Mouse (Mus musculus) retina, postnatal 1 day (tissue): ENCODE results near the gene Ctrc.

ENCODE experiments used
- DNase-seq: peaks from one replicate; pipeline ENCODE4 v3.0.0-alpha.2; 2012

Ctrc gene

DNA sequence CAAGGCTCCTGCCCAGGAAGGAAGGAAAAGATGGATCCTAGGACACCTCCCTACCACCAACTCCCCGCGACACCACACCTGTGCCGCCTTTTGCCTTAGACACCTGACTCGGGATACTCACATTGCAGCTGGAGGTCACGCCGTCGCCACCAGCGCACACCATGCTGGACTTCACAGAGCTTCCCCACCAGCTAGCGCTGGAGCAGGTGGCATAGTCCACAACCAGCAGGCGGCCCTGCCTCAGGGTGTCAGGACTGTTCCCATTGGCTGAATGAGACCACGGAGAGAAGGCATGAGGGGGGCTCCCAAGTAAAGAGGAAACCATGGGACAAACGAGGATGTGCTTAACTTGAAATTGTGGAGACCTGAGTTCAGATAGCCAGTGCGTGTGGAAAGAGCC, 27.3 kb downstream of the Ctrc start:
- DNase-seq = no peak

DNA sequence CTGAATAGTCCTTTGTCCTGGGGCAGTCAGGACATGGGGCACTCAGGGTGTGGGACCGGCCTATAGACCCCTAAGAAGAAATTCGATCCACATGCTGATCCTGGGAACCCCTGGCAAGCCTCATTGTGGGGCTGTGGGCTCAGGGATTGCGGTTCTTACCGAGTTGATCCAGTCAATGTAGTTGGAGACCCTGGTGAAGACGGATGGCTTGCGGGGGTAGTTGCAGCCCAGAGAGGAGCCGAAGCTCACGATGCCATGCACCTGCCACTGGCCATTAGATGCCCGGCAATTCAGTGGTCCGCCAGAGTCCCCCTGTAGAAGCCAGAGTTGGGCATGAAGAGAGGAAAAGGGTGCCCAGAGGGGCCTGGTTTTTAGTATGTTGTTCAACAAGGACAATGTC, 28.5 kb downstream of the Ctrc start:
- DNase-seq = no peak

DNA sequence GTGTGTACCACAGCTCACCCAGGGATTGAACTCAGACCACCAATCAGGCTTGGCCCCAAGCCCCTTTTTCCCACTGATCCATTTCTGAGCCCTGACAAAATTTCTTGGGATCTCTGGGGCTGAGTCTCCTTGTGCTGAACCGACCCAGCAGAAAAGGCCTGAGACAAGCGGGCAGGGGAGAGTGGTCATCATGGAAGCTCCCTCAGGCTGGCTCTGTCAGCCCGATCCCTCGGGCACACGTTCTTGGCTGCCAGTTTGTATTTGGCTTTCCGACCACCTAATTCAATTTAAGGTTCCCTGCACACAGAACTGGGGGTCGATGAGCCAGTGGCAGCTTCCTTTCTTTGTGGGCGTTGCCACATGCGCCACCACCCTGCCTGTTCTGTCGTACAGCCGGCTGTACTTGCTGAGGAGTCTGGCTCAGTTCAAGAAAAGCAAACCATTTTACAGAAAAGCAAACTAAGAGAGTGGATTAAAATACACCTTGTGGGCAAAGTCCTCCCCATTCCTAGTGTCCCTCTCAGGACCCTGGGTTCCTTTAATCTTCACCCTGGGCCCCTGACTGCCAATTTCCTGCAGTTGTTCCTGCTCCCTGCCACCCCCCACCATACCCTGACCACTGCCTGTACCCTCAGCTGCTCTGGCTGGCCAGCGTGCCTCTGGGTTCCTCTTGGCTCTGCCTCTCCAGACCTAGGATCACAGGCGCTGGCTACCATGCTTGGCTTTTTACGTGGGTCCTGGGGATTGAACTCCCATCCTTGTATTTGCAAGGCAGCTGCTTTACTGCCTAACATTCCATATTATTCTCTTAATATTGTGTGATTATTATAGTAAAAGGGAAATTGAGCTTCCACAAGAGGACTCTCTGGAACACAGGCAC, 29.1 kb downstream of the Ctrc start:
- no peak for DNase-seq

DNA sequence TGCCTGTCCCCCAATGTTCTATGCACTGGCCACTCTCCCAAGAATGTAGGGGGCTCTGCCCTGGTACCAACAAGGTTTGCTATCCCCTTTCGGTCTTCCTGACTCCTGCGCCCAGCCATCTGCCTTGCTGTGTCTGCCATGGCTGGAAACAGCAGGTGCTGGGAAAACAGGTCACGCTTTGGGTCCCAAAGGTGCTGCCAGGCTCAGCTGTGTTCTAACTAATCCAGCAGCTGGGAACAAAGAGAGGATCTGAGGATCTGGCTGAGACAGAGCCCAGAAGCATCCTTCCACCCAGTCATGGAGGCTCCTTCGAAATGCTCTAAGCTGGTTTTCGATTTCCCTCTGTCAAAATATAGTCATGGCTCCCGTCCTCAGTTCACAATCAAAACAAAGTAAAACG, 29.9 kb downstream of the Ctrc start:
- no peak for DNase-seq

DNA sequence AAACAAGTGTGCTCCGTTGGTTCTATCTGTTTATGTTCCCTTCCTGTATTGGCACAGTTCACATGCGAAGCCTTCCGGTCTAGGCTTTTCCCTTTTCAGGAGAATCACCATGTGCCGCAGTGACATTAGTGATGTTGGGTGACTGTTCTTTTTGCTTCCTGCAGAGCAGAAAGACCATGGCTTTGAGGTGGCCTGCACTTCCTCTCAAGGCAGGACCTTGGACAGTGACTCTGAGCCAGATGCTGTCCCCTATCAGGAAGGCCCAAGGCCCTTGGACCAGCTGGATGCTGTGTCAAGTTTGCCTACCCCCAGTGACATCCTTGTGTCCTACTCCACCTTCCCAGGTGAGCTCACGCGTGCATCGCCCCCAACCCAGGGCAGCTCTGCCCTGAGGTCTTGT, 34.8 kb downstream of the Ctrc start:
- no peak for DNase-seq

DNA sequence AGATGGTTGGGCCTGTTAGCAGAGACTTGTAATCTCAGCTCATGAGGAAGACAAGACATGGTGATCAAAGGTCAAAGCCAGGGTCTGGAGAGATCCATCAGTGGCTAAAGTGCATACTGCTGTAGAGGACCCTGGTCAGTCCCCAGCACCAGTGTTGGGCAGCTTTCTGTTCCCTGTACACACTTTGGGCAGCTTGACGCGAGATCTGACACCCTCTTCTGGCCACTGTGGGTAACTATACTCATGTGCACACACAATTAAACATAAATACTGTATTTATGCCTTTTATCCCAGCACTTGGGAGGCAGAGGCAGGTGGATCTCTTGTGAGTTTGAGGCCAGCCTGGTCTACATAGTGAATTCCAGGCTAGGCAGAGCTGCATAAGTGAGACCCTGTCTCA, 35.2 kb downstream of the Ctrc start:
- DNase-seq = no peak

DNA sequence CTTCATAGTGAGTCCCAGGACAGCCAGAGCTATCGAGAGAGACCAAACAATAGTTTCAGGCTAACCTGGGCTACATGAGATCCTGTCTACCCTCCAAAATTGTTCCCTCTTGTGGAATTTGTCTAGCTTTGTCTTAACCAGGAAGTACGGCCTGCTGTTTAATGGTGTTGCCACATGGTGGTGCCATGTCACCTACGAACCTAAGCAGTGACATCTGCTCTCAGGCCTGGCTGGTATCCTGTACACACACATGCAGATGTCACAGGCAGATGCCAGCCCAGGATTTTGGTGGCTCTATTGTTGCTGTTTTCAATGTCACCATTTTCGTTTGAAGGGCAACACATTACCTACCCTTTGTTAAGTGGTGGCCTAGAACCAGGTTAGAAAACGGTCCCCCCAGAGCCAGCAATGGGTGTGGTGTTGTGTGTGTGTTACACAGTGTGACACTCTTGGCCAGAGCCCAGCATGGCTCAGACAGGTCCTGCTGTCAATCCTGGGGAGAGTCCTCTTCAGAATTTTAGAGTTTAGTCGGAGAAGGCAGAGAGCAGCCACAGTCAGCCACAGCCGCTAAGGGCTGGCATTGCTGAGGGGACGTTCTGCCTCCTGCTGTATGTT, 36.2 kb downstream of the Ctrc start:
- DNase-seq = peak; percentile 77

DNA sequence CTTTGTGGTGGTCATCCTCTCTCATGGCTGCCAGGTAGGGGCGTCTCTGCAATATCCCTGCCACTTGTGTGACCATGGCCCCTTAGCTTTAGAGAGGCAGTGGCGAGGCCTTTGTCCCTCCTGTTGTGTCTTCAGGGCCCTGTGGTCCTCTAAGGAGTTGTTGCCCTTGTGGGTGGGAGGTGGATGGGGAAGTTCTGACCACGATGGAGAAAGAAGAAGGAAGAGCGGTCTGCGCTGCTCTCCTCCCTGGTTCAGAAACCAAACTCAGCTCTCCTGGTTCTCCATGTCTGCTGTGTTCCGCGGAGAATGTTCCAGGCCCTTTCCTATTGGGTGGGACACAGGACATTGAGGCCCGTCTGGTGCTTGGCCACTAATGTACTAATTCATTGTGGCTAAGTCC, 40.3 kb downstream of the Ctrc start:
- no peak for DNase-seq

DNA sequence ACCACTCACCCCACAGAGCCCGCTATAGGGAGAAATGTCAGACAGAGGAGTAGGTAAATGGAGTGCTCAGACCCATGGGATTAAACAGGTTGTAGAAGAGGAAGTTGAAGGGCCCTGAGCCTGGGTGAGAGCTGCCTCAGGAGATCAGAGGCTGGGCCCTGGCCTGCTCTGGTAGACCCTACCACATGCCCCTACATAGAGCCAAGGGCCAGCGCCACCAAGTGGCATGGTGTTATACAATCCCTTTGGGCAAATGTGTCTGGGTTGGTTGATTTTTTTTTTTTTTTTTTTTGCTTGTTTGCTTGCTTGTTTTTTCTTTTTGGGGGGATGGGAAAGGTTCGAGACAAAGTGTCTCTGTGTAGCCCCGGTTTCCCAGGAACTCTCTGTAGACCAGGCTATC, 42.1 kb downstream of the Ctrc start:
- no peak for DNase-seq

DNA sequence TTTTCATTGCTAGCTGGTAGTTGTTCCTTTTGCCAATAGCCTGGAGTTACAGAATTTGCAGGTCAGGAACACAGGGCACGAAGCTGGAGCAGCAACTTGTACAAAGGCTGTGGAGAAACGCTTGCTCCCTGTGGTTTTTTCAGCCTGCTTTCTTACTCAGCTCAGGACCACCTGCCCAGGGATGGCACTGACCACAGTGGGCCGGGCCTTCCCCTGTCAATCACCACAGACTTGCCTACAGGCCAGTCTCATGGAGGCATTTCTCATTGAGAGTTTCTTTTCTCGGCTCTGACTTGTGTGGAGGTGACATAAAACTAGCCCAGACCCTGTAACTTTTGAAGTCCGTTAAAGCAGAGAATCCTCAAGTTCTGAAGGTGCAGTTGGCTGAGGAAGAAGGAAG, 48.6 kb downstream of the Ctrc start:
- no peak for DNase-seq

DNA sequence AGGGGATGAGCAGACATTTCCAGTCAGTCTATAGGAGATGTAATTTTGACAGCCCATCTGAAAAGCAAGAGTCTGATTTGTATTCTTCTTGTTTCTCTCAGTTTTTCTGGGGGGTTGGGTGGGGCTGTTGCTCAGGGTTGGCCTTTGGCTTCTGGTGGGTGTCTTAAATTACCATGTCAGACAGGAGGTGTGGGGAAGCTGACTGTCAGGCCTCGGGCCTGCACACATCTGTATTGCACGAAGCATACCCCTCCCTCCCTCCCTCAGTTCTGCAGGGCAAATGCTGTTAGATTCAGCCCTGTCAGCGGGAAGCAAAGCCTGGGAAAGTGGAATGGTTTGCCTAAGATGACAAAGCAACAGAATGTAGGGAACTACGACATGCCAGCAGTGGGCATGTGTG, 49.2 kb downstream of the Ctrc start:
- DNase-seq = no peak

DNA sequence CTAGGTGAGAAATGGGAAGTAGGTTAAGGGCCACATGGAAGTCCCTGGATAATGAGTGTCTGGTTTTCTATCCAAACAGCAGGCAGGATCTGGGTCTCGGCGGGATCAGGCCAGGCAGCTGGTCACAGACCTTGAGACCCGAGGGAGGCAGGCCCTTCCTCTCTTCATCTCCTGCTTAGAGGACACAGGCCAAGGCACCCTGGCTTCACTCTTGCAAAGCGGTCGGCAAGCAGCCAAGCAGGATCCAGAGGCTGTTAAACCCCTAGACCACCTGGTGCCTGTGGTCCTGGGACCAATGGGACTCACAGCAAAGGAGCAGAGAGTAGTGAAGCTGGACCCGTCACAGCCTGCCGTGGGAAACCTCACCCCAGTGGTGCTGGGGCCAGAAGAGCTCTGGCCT, 49.8 kb downstream of the Ctrc start:
- no peak for DNase-seq

DNA sequence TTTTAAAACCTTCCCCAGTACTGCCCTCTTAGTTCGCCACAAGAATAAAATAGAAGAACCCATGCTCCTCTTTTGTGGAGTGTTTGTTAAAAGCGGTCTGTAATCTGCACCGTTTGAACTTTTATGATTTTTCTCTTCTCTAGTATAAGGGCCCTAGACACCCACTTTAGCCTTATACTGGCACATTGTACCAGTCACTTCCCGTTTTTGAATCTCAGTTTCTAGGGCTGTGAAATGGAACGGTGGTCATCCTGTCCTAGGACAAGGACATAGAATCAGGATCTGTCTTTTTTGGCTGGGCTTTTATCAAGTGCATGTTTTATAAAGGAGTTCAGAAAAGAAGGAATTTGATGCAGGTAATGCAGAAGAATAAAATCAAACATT, 52.0 kb downstream of the Ctrc start:
- no peak for DNase-seq

DNA sequence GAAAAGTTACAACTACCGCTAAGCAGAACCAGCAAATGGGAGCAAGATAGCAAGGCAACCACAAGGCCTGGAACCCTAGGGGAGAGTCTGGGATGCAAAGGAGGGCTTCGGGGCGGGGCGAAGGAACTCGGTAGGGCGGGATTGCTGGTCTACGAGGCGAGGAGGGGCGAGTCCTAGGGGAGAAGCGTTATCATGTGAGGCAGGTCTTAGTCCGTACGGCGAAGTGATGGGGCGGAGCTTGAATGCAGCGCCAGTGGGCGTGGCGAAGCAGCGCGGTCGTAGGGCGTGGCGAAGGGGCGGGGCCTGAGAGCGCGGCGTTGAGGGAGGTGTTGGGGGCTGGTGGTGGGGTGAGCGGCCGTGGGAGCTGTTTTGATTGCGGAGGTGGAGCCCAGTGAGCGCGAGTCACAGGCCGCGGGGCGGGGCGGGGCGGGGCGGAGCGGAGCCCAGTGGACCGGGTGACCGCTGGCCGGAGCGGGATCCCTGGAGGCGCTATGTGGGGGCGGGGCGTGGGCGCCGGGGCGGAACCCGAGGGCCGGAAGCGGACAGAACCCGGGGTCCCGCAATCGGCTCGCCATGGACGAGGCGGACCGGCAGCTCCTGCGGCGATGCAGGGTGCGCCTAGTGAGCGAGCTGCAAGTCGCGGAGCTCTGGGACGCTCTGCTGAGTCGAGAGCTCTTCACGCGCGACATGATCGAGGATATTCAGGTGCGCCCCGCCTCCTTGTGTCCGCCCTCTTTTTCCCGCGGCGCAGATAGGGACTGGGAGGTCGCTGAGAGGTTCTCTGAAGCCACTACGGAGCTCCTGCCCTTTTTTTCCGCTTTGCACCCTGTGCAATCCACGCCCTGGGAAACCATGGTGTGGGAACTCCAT, 52.6 kb downstream of the Ctrc start, which contains the start of gene Casp9:
Gene Casp9 (plus strand): TSS at position 331 of the 870 bp plus-strand sequence.
- peak; percentile 98 for DNase-seq

DNA sequence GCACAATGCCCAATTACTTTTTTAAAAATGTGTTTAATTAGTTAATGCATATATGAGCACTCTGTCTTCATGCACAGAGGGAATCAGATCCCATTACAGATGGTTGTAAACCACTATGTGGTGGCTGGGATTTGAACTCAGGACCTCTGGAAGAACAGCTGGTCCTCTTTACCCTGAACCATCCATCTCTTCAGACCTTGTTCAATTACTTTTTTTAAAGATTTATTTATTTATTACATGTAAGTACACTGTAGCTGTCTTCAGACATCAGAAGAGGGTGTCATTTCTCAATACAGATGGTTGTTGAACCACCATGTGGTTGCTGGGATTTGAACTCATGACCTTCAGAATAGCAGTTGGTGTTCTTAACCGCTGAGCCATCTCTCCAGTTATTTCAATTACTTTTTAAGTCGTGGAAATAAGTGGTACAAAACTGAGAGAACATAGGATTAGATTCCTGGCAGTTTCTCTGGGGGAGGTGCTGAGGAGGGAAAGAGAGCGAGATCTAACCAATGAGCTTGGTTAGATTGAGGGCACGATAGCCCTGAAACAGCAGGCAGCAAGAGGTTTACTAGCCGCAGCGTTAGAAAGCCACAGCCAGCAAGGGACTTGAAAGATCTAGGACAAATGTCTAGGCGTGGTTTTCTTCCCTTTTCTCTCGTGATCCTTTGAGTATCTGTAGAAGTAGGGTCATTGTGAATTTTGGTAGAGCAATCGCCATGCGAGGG, 53.4 kb downstream of the Ctrc start:
- DNase-seq = no peak

DNA sequence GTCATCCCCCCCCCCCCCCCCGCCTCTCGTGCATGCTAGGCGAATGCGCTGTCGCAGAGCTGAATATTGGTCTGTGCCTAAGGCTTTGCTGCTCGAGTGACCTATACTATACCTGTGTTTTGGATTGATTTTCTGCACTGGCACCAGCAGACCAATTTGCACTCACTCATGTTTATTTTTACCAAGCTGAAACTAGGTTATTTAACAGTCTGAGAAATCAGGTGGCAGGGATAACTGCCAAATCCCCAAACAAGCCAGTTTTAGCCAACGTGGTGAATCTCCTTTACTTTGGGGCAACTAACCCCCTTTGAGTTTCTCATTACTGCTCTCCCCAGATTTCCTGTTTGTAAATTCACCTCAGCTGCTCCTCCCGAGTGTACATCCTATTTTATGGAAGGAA, 54.2 kb downstream of the Ctrc start:
- no peak for DNase-seq

DNA sequence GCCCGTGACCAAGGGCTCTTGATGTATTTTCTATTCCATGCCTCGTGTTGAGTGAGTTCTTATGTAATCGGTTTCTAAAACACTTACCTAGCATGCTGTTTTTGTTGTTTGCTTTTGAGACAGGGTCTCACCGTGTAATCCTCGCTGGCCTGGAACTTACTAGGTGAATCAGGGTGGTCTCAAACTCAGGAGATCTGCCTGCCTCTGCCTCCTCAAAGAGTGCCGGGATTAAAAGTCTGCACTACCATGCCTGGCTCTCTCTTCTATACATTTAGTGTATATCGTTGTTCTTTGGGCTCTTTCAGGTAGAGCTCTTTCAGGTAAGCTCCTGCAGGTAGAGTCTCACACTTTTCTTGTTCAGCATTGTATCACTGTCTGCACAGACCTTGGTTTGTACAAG, 54.7 kb downstream of the Ctrc start:
- no peak for DNase-seq

DNA sequence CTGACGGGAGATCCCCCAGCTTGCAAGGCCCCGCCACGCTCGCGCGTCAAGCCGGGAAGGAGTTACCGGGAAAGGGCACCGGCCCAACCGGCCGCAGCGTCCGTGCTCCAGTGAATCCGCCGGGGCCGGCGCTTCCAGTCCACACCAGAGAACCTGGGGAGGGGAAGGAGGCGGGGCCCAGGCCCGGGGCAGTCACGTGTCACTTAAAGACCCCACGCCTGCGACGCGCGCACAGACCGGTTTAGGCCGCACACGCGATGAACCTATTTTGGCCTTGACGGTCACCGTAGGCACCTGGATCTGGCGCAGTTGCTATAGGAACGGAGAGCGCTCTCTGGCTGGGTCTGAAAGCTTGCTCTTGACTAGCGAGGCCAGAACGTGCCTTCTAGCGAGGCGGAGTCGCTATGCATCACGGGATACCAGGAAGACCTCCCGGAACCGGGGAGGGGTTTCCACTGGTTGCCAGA, 55.6 kb downstream of the Ctrc start, which contains the start of gene Dnajc16:
Gene Dnajc16 (minus strand): TSS at position 408 of the 467 bp plus-strand sequence.
- peak; percentile 100 for DNase-seq

DNA sequence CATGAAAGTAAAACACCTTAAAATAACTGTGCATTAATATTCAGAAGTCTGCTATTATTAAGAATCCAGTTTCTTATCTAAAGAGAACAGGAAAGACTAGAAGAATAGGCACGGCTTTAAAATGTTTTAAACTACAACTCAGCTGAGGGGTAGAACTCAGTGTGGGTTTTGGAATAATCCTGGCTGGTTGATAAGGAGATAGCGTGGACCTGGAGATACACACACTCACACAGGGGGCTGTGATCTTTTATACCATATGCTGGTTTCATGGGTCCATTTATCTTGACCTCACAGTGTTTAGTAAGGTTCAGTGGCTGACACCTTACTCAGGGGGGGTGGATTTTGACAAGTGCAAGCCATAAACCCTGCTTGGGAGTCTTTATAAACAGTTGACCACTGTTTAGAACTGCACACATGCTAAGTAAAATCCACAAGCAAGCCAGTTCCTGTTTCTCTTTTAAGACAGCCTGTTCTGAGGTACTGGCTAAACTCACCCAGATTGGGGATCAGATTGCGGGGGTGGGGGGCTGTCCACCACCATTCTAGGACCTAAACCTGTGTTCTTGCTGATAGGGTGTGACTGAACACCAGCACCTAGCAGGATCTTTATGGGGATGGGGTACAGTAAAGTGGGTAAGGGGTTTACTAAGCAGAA, 56.5 kb downstream of the Ctrc start:
- DNase-seq = no peak

DNA sequence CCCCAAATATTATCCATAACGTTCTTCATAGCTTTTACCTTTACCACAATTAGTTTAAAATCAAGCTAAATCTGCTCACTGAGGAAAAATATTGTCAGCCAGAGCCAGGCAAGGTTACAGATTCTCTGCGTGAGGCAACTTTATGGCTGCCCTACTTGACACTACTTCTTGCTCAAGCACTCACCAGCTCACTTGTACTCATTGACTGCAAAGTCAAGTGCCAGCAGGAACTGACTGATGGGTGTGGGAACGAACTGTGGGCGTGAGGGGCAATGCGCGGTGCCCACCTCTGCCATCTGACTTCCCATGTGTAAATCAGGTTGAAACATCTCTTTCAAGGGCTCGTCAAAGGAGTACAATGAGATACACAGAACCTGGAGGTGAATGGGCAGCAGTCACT, 58.7 kb downstream of the Ctrc start:
- DNase-seq = no peak

DNA sequence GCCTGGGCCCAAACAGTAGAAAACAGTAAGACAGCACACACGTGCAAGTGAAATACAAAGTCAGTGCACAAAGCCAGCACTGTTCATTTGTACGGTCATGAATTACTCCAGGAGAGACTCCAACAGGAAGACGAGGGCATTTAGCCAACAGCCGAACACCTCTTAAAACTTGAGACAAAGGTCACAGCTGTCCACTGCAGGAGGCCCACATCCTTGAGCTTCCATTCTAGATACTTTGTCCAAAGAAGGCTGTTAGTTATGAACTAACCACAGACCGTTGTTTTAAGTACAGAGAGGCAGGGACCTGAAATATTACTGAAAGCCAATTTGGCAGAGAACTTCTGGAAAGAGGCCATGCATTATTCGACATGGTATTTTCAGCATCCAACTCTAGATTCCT, 59.1 kb downstream of the Ctrc start:
- DNase-seq = no peak

DNA sequence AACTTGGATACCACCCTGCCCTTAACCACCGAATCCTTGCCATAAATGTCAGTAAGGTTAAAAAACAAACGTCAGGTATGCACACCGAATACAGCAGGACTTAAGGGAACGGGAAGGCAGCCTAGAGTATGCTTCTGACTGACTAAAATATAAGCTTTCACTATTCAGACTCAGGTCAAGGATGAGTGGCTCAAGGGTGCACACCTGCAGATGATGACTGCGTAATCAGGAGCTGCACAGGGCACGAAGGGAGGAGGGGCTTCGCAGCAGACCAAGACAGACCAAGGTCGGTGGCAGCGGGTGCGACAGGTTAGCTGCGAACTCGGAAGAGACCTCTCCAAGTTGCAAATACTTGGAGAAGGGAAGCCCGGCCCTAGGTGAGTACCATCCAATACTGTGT, 60.0 kb downstream of the Ctrc start:
- DNase-seq = no peak
